Mouse (Mus musculus): ENCODE data around the gene Tas2r137.

Tas2r137 gene

GRCm38 (mm10) chr6:40490933-40491332, at the start of gene Tas2r137:
Tas2r137 (plus strand) TSS chr6:40491233.
- DNase-seq = no peak

GRCm38 (mm10) chr6:40441276-40441675, 49.8 kb upstream of the Tas2r137 start:
- no peak for DNase-seq

- DNase-seq = peak in 1 of 2 experiments; percentile 23
Observed at GRCm38 (mm10) chr6:40441755-40442154, 49.3 kb upstream of the Tas2r137 start.

GRCm38 (mm10) chr6:40443281-40443928, 47.6 kb upstream of the Tas2r137 start:
- DNase-seq = no peak

- DNase-seq = no peak
Observed at GRCm38 (mm10) chr6:40448626-40449025, 42.4 kb upstream of the Tas2r137 start.

GRCm38 (mm10) chr6:40454436-40455041, 36.5 kb upstream of the Tas2r137 start:
- DNase-seq = no peak

- no peak for DNase-seq
Observed at GRCm38 (mm10) chr6:40465710-40466109, 25.3 kb upstream of the Tas2r137 start.

- DNase-seq = peak; percentile 83 to 85
Observed at GRCm38 (mm10) chr6:40470916-40471719, 19.9 kb upstream of the Tas2r137 start, which contains the start of gene Ssbp1. Ssbp1 (plus strand) TSS chr6:40471352.

GRCm38 (mm10) chr6:40471720-40472010, 19.4 kb upstream of the Tas2r137 start:
- no peak for DNase-seq

- no peak for DNase-seq
Observed at GRCm38 (mm10) chr6:40476132-40476531, 14.9 kb upstream of the Tas2r137 start.

GRCm38 (mm10) chr6:40479705-40480104, 11.3 kb upstream of the Tas2r137 start:
- no peak for DNase-seq

GRCm38 (mm10) chr6:40482318-40482717, 8.7 kb upstream of the Tas2r137 start:
- no peak for DNase-seq

GRCm38 (mm10) chr6:40493229-40493628, 2.2 kb downstream of the Tas2r137 start, which contains the start of gene Tas2r108:
Tas2r108 (plus strand) TSS chr6:40493529.
- DNase-seq = no peak

GRCm38 (mm10) chr6:40519408-40519807, 28.4 kb downstream of the Tas2r137 start, which contains the start of gene Prss37:
Prss37 (minus strand) TSS chr6:40519508.
- DNase-seq = no peak

Data from spleen, adult 18-20 months (tissue).